Mouse (Mus musculus): ENCODE data around the gene Bend4. TPM values are rescaled to one million over a fixed set of nuclear protein-coding genes. Genes with fewer than 3 reads are reported as not detected.

Gene Bend4
- polyA plus RNA-seq, 1 experiment from 2014 or later, result 16.0 TPM

DNA sequence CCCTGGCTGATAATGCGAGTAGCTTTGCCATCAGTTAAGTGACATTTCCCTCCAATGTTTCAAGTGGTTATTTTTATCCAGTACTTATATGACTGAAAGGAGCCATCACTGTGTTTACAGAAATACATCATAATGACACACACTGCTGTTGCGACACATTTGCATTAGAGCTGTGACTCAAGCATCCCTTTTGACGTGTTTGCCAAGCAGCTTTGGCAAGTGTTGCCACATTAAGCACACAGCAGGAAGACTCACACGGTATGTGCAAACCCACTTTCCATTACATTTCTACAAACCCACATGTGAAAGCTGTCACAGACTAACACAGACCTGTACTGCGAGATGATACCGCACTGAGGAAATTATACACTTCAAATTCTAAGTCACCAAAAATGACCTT is 34.2 kb downstream of the Bend4 start:
- Histone ChIP-seq H3K4me2 (ENCODE audit: low read depth, severe bottlenecking) (no peak overlapping the region), H3K36me3 (ENCODE audit: control insufficient read depth, insufficient read depth, low read length) (0 out of 2 replicates have a peak, but pooled peaks cover 2% of the 10 kb centered on the region), H3K4me3 (ENCODE audit: low read depth, low read length) (no peak overlapping the region), H3K9ac (ENCODE audit: low read length) (no peak overlapping the region), H3K27ac (replicated peaks; ENCODE audit: low read depth, low read length) (no peak overlapping the region), H3K9me3 (ENCODE audit: control insufficient read depth, low read length) (no peaks in the 10 kb centered on the region), H3K4me1 (ENCODE audit: control insufficient read depth, insufficient read depth, low read length) (peaks cover 5% of the 10 kb centered on the region; the same call in 1 of the 2 replicates), H3K27me3 (ENCODE audit: control insufficient read depth, insufficient read depth, low read length) (no peaks in the 10 kb centered on the region)
- DNase-seq (ENCODE audit: low spot score) (no peak), ATAC-seq (ENCODE audit: insufficient number of reproducible peaks, low FRiP score, low TSS enrichment, low read depth) (no peak)
- WGBS, result 93% methylated on average over 6 of the region's 6 CpGs

DNA sequence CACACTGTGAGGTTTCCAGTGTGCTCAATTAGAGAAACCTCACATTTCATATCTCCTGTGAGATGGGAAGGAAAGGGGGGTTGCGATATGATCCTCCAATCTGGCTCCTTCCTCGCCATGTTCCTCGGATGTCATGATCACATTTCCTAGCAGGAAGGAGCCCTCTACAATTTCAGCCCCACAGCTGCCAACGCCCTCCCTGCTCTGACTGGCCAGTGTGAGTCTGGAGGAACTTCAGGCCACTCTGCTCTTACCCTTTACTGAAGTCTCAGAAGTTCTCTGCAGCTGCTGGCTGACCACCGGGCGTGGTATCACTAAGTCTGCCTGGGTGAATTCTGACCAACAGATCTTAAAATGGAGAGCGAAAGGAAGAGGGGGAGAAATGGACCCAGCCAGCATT is 45.6 kb downstream of the Bend4 start:
- no peak for ATAC-seq (ENCODE audit: insufficient number of reproducible peaks, low FRiP score, low TSS enrichment, low read depth)
- Histone ChIP-seq H3K27me3 (ENCODE audit: control insufficient read depth, insufficient read depth, low read length) (no peaks in the 10 kb centered on the region), H3K36me3 (ENCODE audit: control insufficient read depth, insufficient read depth, low read length) (0 out of 2 replicates have a peak, but pooled peaks cover 2% of the 10 kb centered on the region), H3K9me3 (ENCODE audit: control insufficient read depth, low read length) (no peaks in the 10 kb centered on the region; the same call in 1 of the 2 replicates), H3K4me2 (ENCODE audit: low read depth, severe bottlenecking) (no peak overlapping the region), H3K4me3 (ENCODE audit: low read depth, low read length) (no peak overlapping the region), H3K9ac (ENCODE audit: low read length) (no peak overlapping the region), H3K4me1 (ENCODE audit: control insufficient read depth, insufficient read depth, low read length) (no peaks in the 10 kb centered on the region), H3K27ac (replicated peaks; ENCODE audit: low read depth, low read length) (no peak overlapping the region)
- DNase-seq (ENCODE audit: low spot score), result no peak
- 88% methylated on average over 7 of the region's 7 CpGs for WGBS

DNA sequence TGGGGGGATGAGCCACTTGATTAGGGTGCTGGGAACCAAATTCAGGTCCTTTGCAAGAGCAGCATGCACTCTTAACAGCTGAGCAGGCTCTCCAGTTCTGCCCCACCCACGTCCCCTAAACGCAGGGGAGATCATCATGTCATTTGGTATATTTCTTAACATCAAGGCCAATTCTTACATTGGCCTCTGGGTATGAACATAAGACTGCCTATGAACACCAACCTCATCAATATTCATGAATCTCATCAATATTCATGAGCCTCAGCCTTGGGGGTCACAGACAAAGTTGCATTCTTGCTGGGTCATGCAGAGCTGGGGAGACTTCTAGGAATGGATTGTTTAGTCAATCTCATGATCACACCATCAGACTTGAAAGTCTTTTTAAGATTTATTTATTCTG is 46.4 kb downstream of the Bend4 start:
- no peak for ATAC-seq (ENCODE audit: insufficient number of reproducible peaks, low FRiP score, low TSS enrichment, low read depth)
- H3K9ac ChIP-seq (ENCODE audit: low read length), result no peak overlapping the region
- 98% methylated on average over 2 of the region's 2 CpGs for WGBS
- no peak overlapping the region for H3K27ac ChIP-seq (replicated peaks; ENCODE audit: low read depth, low read length)
- H3K36me3 ChIP-seq (ENCODE audit: control insufficient read depth, insufficient read depth, low read length), result 0 out of 2 replicates have a peak, but pooled peaks cover 2% of the 10 kb centered on the region
- no peaks in the 10 kb centered on the region; the same call in 1 of the 2 replicates for H3K9me3 ChIP-seq (ENCODE audit: control insufficient read depth, low read length)
- DNase-seq (ENCODE audit: low spot score), result no peak
- H3K4me3 ChIP-seq (ENCODE audit: low read depth, low read length), result no peak overlapping the region
- H3K4me1 ChIP-seq (ENCODE audit: control insufficient read depth, insufficient read depth, low read length), result no peaks in the 10 kb centered on the region
- no peak overlapping the region for H3K4me2 ChIP-seq (ENCODE audit: low read depth, severe bottlenecking)
- no peaks in the 10 kb centered on the region for H3K27me3 ChIP-seq (ENCODE audit: control insufficient read depth, insufficient read depth, low read length)

DNA sequence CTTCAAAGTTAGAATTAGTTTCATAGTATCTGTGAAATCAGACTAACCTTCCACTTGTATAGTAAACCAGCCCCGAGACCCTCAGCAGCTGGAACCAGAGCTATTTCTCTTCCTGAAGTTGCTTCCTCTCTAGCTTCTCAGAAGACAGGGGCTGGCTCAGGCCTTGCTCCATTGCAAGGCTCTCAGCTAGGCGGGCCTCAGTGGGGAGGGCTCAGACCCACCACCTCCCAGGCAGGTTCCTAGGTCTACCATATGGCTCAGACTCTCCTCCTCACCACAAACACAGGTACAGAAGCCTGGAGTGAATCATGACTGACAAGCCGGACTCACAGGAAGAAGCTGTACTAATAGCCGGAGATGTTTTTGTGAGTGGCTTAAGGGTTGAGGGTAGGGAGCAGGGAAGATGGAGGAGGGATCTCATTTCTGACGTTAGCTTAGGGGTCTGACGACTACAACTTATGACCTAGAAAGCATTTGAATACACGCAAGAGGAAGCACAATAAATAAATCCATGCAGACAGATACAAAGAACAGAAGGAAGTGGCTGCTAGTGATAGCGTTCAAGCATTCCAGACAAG is 51.0 kb downstream of the Bend4 start:
- no peak overlapping the region for H3K4me2 ChIP-seq (ENCODE audit: low read depth, severe bottlenecking)
- H3K9me3 ChIP-seq (ENCODE audit: control insufficient read depth, low read length), result no peaks in the 10 kb centered on the region; the same call in 1 of the 2 replicates
- no peak overlapping the region for H3K27ac ChIP-seq (replicated peaks; ENCODE audit: low read depth, low read length)
- H3K36me3 ChIP-seq (ENCODE audit: control insufficient read depth, insufficient read depth, low read length), result 0 out of 2 replicates have a peak, but pooled peaks cover 2% of the 10 kb centered on the region
- ATAC-seq (ENCODE audit: insufficient number of reproducible peaks, low FRiP score, low TSS enrichment, low read depth), result no peak
- no peaks in the 10 kb centered on the region for H3K27me3 ChIP-seq (ENCODE audit: control insufficient read depth, insufficient read depth, low read length)
- no peak overlapping the region for H3K4me3 ChIP-seq (ENCODE audit: low read depth, low read length)
- DNase-seq (ENCODE audit: low spot score), result no peak
- H3K4me1 ChIP-seq (ENCODE audit: control insufficient read depth, insufficient read depth, low read length), result no peaks in the 10 kb centered on the region
- H3K9ac ChIP-seq (ENCODE audit: low read length), result no peak overlapping the region
- 80% methylated on average over 8 of the region's 8 CpGs for WGBS

DNA sequence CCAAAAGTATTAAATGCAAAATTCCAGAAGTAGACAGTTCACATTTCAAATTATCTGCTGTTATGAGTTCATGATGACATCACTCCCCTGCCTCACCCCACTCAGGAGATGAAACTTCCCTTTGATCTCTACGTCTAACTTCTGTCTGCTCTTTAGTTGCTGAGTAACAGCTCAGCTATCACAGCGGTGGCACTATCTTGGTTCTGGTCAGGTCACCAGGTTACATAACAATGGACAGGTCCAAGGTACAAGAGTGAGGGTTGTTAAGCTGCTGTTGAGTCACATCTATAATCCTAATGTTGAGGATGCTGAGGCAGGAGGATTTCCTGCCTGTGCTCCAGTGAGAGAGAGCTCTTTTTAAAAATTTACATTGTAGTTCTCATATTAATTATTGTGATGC is 65.2 kb downstream of the Bend4 start:
- DNase-seq (ENCODE audit: low spot score), result no peak
- Histone ChIP-seq H3K4me3 (ENCODE audit: low read depth, low read length) (no peak overlapping the region), H3K27ac (replicated peaks; ENCODE audit: low read depth, low read length) (no peak overlapping the region), H3K4me1 (ENCODE audit: control insufficient read depth, insufficient read depth, low read length) (no peaks in the 10 kb centered on the region), H3K9me3 (ENCODE audit: control insufficient read depth, low read length) (no peaks in the 10 kb centered on the region), H3K36me3 (ENCODE audit: control insufficient read depth, insufficient read depth, low read length) (no peaks in the 10 kb centered on the region), H3K9ac (ENCODE audit: low read length) (no peak overlapping the region), H3K4me2 (ENCODE audit: low read depth, severe bottlenecking) (no peak overlapping the region), H3K27me3 (ENCODE audit: control insufficient read depth, insufficient read depth, low read length) (no peaks in the 10 kb centered on the region)
- no peak for ATAC-seq (ENCODE audit: insufficient number of reproducible peaks, low FRiP score, low TSS enrichment, low read depth)
- 83% methylated on average over 2 of the region's 2 CpGs for WGBS

DNA sequence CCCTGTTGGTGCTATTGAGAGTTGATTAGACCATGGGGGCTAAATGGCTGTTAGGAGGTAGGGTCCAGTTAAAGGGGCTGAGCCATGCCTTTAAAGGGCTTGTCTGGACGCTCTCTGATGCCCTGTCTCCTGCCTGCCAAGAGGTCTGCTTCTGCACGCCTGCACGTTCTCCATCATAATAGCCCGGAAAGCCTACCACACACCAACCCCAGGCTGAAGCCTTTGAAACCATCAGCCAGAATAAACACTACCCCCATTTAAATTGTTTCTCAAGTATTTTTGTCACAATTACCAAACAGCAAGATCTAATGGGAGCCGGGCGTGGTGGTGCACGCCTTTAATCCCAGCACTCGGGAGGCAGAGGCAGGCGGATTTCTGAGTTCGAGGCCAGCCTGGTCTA is 65.8 kb downstream of the Bend4 start:
- Histone ChIP-seq H3K4me2 (ENCODE audit: low read depth, severe bottlenecking) (no peak overlapping the region), H3K4me3 (ENCODE audit: low read depth, low read length) (no peak overlapping the region), H3K9ac (ENCODE audit: low read length) (no peak overlapping the region), H3K27ac (replicated peaks; ENCODE audit: low read depth, low read length) (no peak overlapping the region), H3K27me3 (ENCODE audit: control insufficient read depth, insufficient read depth, low read length) (no peaks in the 10 kb centered on the region), H3K9me3 (ENCODE audit: control insufficient read depth, low read length) (no peaks in the 10 kb centered on the region), H3K4me1 (ENCODE audit: control insufficient read depth, insufficient read depth, low read length) (no peaks in the 10 kb centered on the region), H3K36me3 (ENCODE audit: control insufficient read depth, insufficient read depth, low read length) (no peaks in the 10 kb centered on the region)
- ATAC-seq (ENCODE audit: insufficient number of reproducible peaks, low FRiP score, low TSS enrichment, low read depth), result no peak
- DNase-seq (ENCODE audit: low spot score), result no peak
- WGBS, result 96% methylated on average over 10 of the region's 10 CpGs

DNA sequence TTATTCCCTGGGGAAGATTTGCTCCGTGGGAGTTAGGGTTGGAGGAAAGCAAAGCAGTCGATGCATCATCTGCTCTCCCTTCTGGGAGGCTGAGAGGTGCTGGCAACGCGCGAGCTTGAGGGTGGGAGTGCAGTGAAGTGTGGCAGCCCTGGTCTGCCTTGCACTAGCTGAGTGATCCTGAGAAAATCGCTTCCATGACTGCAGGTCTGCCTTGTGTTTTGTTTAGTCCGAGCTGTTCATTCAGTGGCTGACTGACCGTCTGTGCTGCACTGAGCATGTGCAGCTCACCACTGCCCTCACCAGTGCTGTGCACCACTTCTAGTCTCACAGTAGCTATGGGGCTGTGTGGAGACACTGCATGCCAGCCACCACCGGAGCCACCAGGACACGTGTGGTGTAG is 79.2 kb downstream of the Bend4 start:
- peaks cover 7% of the 10 kb centered on the region; the same call in 1 of the 2 replicates for H3K36me3 ChIP-seq (ENCODE audit: control insufficient read depth, insufficient read depth, low read length)
- no peak for ATAC-seq (ENCODE audit: insufficient number of reproducible peaks, low FRiP score, low TSS enrichment, low read depth)
- H3K4me3 ChIP-seq (ENCODE audit: low read depth, low read length), result no peak overlapping the region

DNA sequence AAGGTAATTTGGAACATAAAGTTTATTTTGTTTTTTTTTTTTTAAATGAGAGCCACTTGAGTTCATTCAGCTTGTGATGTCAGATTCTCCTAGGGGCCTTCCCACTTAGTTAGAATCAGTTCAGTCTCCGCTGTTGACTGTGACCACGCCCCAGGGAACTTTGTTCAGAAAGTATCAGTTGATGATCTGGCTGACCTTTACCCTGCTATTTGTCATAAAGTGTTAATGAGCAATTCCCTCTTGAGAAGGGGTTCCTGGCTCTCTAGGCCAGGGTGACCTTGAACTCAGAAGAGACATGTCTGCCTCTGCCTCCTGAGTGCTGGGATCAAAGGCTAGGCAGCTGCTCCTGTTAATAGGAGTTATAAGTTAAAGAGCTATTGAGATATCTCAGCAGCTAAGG is 81.0 kb downstream of the Bend4 start:
- no peak overlapping the region for H3K9ac ChIP-seq (ENCODE audit: low read length)
- no peaks in the 10 kb centered on the region for H3K9me3 ChIP-seq (ENCODE audit: control insufficient read depth, low read length)
- WGBS, result 84% methylated on average over 2 of the region's 2 CpGs
- peaks cover 14% of the 10 kb centered on the region; the same call in 1 of the 2 replicates for H3K36me3 ChIP-seq (ENCODE audit: control insufficient read depth, insufficient read depth, low read length)
- H3K4me1 ChIP-seq (ENCODE audit: control insufficient read depth, insufficient read depth, low read length), result no peaks in the 10 kb centered on the region
- no peaks in the 10 kb centered on the region for H3K27me3 ChIP-seq (ENCODE audit: control insufficient read depth, insufficient read depth, low read length)
- no peak overlapping the region for H3K4me3 ChIP-seq (ENCODE audit: low read depth, low read length)
- DNase-seq (ENCODE audit: low spot score), result no peak
- H3K4me2 ChIP-seq (ENCODE audit: low read depth, severe bottlenecking), result no peak overlapping the region
- H3K27ac ChIP-seq (replicated peaks; ENCODE audit: low read depth, low read length), result no peak overlapping the region
- no peak for ATAC-seq (ENCODE audit: insufficient number of reproducible peaks, low FRiP score, low TSS enrichment, low read depth)

More for the DNA sequence above, 79.2 kb downstream of the Bend4 start:
- H3K27ac ChIP-seq (replicated peaks; ENCODE audit: low read depth, low read length), result no peak overlapping the region
- 89% methylated on average over 10 of the region's 10 CpGs for WGBS
- no peaks in the 10 kb centered on the region for H3K9me3 ChIP-seq (ENCODE audit: control insufficient read depth, low read length)
- H3K9ac ChIP-seq (ENCODE audit: low read length), result no peak overlapping the region
- H3K4me2 ChIP-seq (ENCODE audit: low read depth, severe bottlenecking), result no peak overlapping the region
- no peaks in the 10 kb centered on the region for H3K4me1 ChIP-seq (ENCODE audit: control insufficient read depth, insufficient read depth, low read length)
- H3K27me3 ChIP-seq (ENCODE audit: control insufficient read depth, insufficient read depth, low read length), result no peaks in the 10 kb centered on the region
- DNase-seq (ENCODE audit: low spot score), result no peak

All from limb, embryonic 11.5 days (tissue).